Mouse (Mus musculus) hindbrain, embryonic 11.5 days (tissue): Measurements from ENCODE around the gene Rpl3. TPM values are rescaled to one million over a fixed set of nuclear protein-coding genes. Genes with fewer than 3 reads are reported as not detected.

Experiments used
- ATAC-seq: fragments of 200-750 bp; cut with Nextera tagmentation; 2 replicates; pipeline ENCODE4 v1.8.0; 2017; ENCODE audit warnings: mild to moderate bottlenecking, moderate TSS enrichment, moderate library complexity; ENCODE audit not compliant: low FRiP score
- DNase-seq: peaks from one replicate; pipeline ENCODE4 v3.0.0-alpha.2; 2015; ENCODE audit warnings: low spot score
- H3K27ac ChIP-seq: fragments of 300-500 bp; sonication (generic); 2 replicates; pipeline ENCODE4 v1.5.1; 2014; ENCODE audit warnings: mild to moderate bottlenecking, low read depth, low read length
- H3K27me3 ChIP-seq: fragments of 300-500 bp; sonication (generic); 2 replicates; pipeline ENCODE4 v1.6.1; 2014; ENCODE audit warnings: mild to moderate bottlenecking, low read length, moderate library complexity, mixed read lengths; ENCODE audit not compliant: control insufficient read depth, insufficient read depth
- H3K36me3 ChIP-seq: fragments of 300-500 bp; sonication (generic); 2 replicates; pipeline ENCODE4 v1.6.1; 2014; ENCODE audit warnings: mild to moderate bottlenecking, low read length, moderate library complexity, mixed read lengths; ENCODE audit not compliant: control insufficient read depth, insufficient read depth
- H3K4me1 ChIP-seq: fragments of 300-500 bp; sonication (generic); replicated peaks from 2 replicates; pipeline ENCODE4 v1.6.1; 2014; ENCODE audit warnings: low read length, mixed read lengths; ENCODE audit not compliant: control insufficient read depth, insufficient read depth
- H3K4me2 ChIP-seq: fragments of 300-500 bp; sonication (generic); replicated peaks from 2 replicates; pipeline ENCODE4 v1.6.1; 2014; ENCODE audit warnings: mild to moderate bottlenecking, low read depth, low read length
- H3K4me3 ChIP-seq: fragments of 300-500 bp; sonication (generic); 2 replicates; pipeline ENCODE4 v1.5.1; 2014; ENCODE audit warnings: low read depth, low read length
- H3K9ac ChIP-seq: fragments of 300-500 bp; sonication (generic); 2 replicates; pipeline ENCODE4 v1.6.1; 2014; ENCODE audit warnings: low read depth, low read length
- H3K9me3 ChIP-seq: fragments of 300-500 bp; sonication (generic); 2 replicates; pipeline ENCODE4 v1.6.1; 2016; ENCODE audit warnings: low read length; ENCODE audit not compliant: control insufficient read depth
- WGBS: fragments of 180-500 bp; shearing (Covaris S2); extraction: QIAGEN DNeasy Blood & Tissue Kit; methylation state at CpG from one replicate; pipeline ENCODE4 v1.1.7; 2014; 5-methylcytosine and 5-hydroxymethylcytosine counted together
- polyA plus RNA-seq: library from polyadenylated mRNA; unstranded; fragments of >200 nt; fragmentation: Nextera tagmentation; extraction: Ambion mirVana; gene quantifications from 2 replicates; pipeline ENCODE4 v1.2.1, GENCODE M21; 2014

The Rpl3 gene
- polyA plus RNA-seq, 1 experiment from 2014 or later = 1,045 TPM

DNA sequence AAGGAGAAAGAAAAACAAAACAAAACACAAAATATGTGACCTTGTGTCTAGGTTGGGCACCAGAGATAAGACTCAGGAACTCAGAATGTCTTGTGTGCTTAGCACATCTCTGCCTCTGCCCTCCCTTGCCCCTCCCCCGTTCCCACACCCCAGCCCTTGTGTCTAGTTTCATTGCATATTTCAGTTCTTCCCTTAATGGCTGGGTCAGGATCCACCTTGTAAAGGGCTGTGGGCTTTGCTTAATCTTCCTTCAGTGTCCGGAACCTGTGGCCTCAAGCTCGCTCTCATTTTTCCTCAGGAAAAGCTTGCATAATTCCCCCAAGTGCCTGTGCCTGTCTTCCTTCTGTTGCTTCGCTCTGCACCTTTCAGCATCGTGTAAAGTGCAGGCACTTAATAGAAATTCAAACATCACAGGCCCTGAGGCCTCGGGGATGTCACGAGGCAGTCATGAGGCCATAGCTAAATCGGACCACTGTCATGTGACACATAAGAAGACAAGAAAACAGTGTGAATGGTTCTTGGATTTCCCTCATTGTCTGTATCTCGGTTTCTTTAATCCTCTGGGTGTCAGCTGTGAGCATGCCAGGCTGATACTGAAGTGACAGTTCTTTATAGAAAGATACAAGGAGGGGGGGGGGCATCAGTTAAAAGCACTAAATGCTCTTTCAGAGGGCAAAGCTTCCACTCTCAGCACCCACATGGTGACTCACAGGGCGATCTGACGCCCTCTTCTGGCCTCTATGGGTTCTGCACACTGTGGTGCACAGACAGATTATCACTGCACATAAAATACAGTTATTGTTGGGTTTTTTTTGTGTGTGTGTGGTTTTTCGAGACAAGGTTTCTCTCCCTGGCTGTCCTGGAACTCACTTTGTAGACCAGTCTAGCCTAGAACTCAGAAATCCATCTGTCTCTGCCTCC, 14.1 kb upstream of the Rpl3 start:
- Histone ChIP-seq H3K9me3 (no peaks in the 10 kb centered on the region), H3K4me3 (no peak overlapping the region), H3K27ac (no peak overlapping the region), H3K36me3 (no peaks in the 10 kb centered on the region), H3K4me2 (no peak overlapping the region), H3K27me3 (no peaks in the 10 kb centered on the region), H3K4me1 (no peaks in the 10 kb centered on the region), H3K9ac (no peak overlapping the region)
- ATAC-seq (no peak), DNase-seq (no peak)
- WGBS = 82% methylated on average over 12 of the region's 12 CpGs

DNA sequence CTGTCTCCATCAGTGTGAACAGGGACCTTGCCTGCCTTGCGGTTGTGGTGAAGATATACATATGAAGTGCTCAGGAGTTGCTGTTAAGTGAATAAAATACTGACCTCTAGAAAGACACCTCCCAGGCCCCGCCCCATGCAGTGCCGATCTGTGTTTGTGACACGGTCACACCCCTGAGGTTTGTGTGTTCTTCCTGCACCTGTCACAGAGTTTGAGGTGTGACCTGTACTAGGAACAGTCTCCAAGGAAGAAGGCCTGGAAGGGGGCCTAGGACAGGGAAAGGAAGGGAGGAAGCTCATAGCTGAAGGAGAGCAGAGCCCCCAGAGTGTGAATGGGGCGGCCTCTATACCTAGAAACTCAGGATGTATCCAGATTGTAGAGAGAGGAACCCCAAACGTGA, 10.8 kb upstream of the Rpl3 start:
- H3K4me2 ChIP-seq = no peak overlapping the region
- no peak overlapping the region for H3K9ac ChIP-seq
- ATAC-seq = no peak
- H3K27ac ChIP-seq = no peak overlapping the region
- H3K4me1 ChIP-seq = peaks cover 2% of the 10 kb centered on the region; the same call in 1 of the 2 replicates
- WGBS = 81% methylated on average over 6 of the region's 6 CpGs
- DNase-seq = no peak
- H3K4me3 ChIP-seq = no peak overlapping the region
- H3K9me3 ChIP-seq = no peaks in the 10 kb centered on the region
- H3K27me3 ChIP-seq = no peaks in the 10 kb centered on the region
- H3K36me3 ChIP-seq = no peaks in the 10 kb centered on the region

DNA sequence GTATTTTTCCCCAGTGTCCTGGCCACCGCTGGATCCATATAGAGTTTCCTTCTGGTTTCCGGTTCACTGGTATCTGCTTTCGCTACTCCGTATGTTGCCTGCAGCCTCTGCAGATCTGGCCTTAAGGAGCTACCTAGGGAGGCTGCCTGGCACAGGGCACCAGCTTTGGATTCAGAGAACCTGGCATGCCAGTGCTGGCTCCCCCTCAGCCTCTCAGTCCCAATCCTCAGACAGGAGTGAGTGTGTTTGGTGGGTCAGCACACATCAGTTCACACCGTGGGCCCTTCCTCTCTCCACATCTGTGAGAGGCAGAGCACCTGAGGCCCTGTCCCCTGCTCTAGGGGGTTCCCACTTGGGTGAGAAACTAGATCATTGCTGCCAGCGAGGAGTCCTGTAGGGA, 9.8 kb upstream of the Rpl3 start:
- no peaks in the 10 kb centered on the region for H3K36me3 ChIP-seq
- DNase-seq = no peak

DNA sequence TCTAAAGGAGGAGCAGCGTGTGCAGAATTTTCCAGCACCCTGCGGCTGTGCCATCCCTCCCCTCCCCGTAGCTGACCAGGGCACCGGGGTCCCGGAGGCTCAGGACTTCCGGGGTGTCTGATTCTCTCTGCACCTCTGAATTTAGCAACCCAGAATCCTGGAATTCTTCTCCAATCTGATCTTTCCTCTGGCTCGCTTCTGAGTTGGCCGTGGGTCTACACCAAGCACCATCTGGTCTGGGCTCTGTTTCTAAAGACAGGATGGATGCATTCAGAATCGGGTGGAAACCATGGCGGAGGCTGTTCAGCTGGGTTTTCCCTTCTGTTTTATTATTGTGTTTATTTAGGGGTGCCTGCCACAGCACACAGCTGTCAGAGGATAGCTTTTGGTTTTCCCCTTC, 9.2 kb upstream of the Rpl3 start:
- WGBS = 84% methylated on average over 10 of the region's 10 CpGs
- ATAC-seq (no peak), DNase-seq (no peak)
- no peaks in the 10 kb centered on the region for H3K36me3 ChIP-seq
- H3K4me1 ChIP-seq = peaks cover 5% of the 10 kb centered on the region; the same call in 1 of the 2 replicates
- no peak overlapping the region for H3K4me3 ChIP-seq
- H3K9me3 ChIP-seq = no peaks in the 10 kb centered on the region
- no peak overlapping the region for H3K27ac ChIP-seq
- no peaks in the 10 kb centered on the region for H3K27me3 ChIP-seq
- H3K4me2 ChIP-seq = no peak overlapping the region
- H3K9ac ChIP-seq = no peak overlapping the region

More for the DNA sequence above, 9.8 kb upstream of the Rpl3 start:
- Histone ChIP-seq H3K9ac (no peak overlapping the region), H3K4me3 (no peak overlapping the region), H3K4me2 (no peak overlapping the region), H3K4me1 (peaks cover 5% of the 10 kb centered on the region; the same call in 1 of the 2 replicates), H3K27ac (no peak overlapping the region), H3K9me3 (no peaks in the 10 kb centered on the region), H3K27me3 (no peaks in the 10 kb centered on the region)
- no peak for ATAC-seq
- WGBS = 76% methylated on average over 6 of the region's 6 CpGs

DNA sequence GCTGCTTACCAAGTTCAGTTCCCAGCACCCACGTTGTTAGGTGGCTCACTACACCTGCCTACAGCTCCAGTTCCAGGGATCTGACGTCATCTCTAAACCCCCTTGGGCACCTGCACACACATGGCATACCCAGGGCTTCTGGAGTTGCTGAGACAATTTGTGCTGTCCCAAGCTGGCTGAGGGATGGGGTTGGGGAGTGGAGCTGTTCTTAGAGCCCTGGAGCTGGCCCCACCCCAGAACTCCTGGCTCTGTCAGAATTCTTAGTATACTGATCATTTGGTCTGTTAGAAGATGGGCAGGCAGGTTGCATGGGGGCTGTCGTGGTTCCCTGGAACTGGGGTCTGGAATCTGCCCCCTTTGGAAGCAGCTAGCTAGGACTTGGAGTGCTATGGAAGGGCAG, 8.5 kb upstream of the Rpl3 start:
- WGBS = 82% methylated on average over 3 of the region's 3 CpGs
- no peaks in the 10 kb centered on the region for H3K36me3 ChIP-seq
- H3K4me1 ChIP-seq = peaks cover 5% of the 10 kb centered on the region; the same call in 1 of the 2 replicates
- DNase-seq (no peak), ATAC-seq (no peak)
- H3K9ac ChIP-seq = no peak overlapping the region
- no peaks in the 10 kb centered on the region for H3K27me3 ChIP-seq
- no peak overlapping the region for H3K4me2 ChIP-seq
- H3K9me3 ChIP-seq = no peaks in the 10 kb centered on the region
- H3K27ac ChIP-seq = no peak overlapping the region
- no peak overlapping the region for H3K4me3 ChIP-seq

DNA sequence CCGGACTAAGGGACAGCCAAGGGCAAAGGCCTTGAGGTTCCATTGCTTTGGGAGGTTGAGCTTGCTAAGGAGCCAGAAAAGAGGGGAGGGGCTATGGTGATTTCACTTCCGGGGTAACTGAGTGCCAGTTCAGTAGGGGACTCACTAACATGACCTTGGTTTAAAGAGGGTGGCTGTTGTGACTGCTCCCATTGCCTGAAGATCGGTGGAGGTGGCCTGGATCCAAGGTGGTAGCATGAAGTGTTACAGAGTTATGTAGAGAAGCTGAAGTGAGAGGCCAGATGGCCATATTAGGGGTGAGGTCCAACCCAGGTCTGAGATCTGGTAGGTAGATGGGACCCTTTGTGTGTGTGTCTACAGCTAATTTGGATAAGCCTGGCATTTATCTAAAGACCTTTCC, 7.8 kb upstream of the Rpl3 start:
- ATAC-seq (no peak), DNase-seq (no peak)
- peaks cover 5% of the 10 kb centered on the region; the same call in 1 of the 2 replicates for H3K4me1 ChIP-seq
- H3K27me3 ChIP-seq = no peaks in the 10 kb centered on the region
- H3K4me2 ChIP-seq = no peak overlapping the region
- H3K27ac ChIP-seq = no peak overlapping the region
- no peaks in the 10 kb centered on the region for H3K9me3 ChIP-seq
- 80% methylated on average over 3 of the region's 3 CpGs for WGBS
- no peaks in the 10 kb centered on the region for H3K36me3 ChIP-seq
- H3K4me3 ChIP-seq = no peak overlapping the region
- H3K9ac ChIP-seq = no peak overlapping the region

DNA sequence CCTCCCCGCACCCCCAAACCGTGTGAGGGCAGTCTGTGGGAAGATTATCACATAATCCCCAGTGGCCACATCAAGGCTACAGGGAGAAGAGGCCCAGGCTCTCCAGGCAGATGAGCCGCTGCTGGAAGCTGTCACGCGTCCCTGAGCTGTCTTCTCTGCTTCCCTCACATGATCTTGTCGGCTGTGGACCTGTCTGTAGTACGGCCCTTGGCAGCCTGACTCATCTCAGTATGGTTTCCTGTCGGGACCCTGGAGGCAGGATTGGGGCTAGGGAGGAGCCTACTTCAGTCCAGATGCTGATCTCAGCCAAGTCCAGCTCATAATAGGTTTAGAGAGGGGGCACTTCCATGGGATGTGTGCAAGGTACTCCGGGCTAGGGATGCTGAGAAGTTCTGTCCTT, 7.1 kb upstream of the Rpl3 start:
- Histone ChIP-seq H3K27me3 (no peaks in the 10 kb centered on the region), H3K27ac (no peak overlapping the region), H3K36me3 (no peaks in the 10 kb centered on the region), H3K4me2 (no peak overlapping the region), H3K4me3 (no peak overlapping the region), H3K9ac (no peak overlapping the region), H3K9me3 (no peaks in the 10 kb centered on the region), H3K4me1 (peaks cover 5% of the 10 kb centered on the region; the same call in 1 of the 2 replicates)
- ATAC-seq = no peak
- 51% methylated on average over 9 of the region's 9 CpGs for WGBS
- DNase-seq = no peak

DNA sequence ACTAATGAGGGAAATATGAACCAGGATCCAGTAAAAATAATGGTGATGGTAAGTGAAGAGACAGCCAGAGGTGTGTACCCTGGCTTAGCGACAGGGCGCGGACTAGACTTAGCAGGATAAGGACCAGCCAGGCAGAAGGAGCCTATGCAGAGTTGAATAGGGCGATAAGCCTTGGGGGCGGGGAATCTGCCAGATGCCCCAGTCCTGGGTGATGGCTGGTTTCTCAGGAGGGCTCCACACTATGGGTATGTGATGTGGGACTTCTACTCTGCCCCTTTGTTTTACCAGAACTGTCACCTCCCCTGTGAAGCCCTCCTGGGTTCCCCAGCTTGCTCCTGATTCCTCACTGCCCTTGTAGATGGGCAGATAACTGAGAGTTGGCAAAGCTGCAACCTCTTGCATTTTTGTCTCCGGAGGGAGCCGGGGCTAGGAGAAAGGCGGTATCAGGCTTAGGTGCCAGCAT, 6.4 kb upstream of the Rpl3 start:
- Histone ChIP-seq H3K9me3 (no peaks in the 10 kb centered on the region), H3K27ac (no peak overlapping the region), H3K4me2 (no peak overlapping the region), H3K4me3 (no peak overlapping the region), H3K4me1 (peaks cover 5% of the 10 kb centered on the region; the same call in 1 of the 2 replicates), H3K9ac (no peak overlapping the region), H3K27me3 (no peaks in the 10 kb centered on the region; the same call in 1 of the 2 replicates), H3K36me3 (no peaks in the 10 kb centered on the region)
- no peak for ATAC-seq
- 33% methylated on average over 8 of the region's 8 CpGs for WGBS
- no peak for DNase-seq
